ENCODE assay signal across 26 mouse cellular contexts in genomic region chr7:55857729-55858128, GRCm38 (mm10). TPM values are rescaled to one million over a fixed set of nuclear protein-coding genes. Genes with fewer than 3 reads are reported as not detected.
DNase-seq lines count a peak whose midpoint lies in the region; ATAC-seq and TF ChIP-seq lines count a peak whose summit lies in the region.
"Had no signal": no experiment of that assay in that cellular context is flagged by ENCODE, and none has a peak within 500 bp of the region (broad histone marks: within the 10 kb centered on the region; RNA-seq: fewer than 3 reads in every experiment).

No protein-coding gene starts in this region.

- no peak for TF ChIP-seq CTCF in MEL (IDR thresholded peaks at IDR 0.05 in 2 of 3, conservative IDR thresholded peaks at IDR 0.05 in 1 of 3; ENCODE audit: control insufficient read depth in 1 of 3, insufficient read depth in 1 of 3, low read depth in 2 of 3, low read length in 3 of 3, poor library complexity in 1 of 3, severe bottlenecking in 1 of 3)

- DNase-seq in MEL (ENCODE audit: low read depth, low spot score) = peak; percentile 32
- no peak for DNase-seq in right cerebral cortex, postnatal 10 days (ENCODE audit: low spot score in 2 of 2)
- no peak for DNase-seq in spleen, postnatal 10 days (ENCODE audit: low spot score in 2 of 2)
- DNase-seq in ovary, postnatal 14 days (ENCODE audit: low spot score) = no peak
- DNase-seq: cerebellum, adult 8-10 months; cerebellum, postnatal 25 days; embryo, embryonic 11 days; heart, postnatal 36 days; kidney, adult 2 months; kidney, postnatal 4 days; lung, embryonic 14.5 days; thymus, postnatal 14 days had no signal

- H3K4me1 ChIP-seq in MEL (ENCODE audit: control insufficient read depth in 1 of 2, insufficient read depth in 2 of 2, low read length in 2 of 2) = peaks cover 0 to 17% of the 10 kb centered on the region in 2 experiments; a peak in 3 of 4 replicates
- H3K4me1 ChIP-seq: hindbrain, embryonic 12.5 days; midbrain, embryonic 13.5 days had no signal

- peaks cover 3% of the 10 kb centered on the region for H3K79me2 ChIP-seq in MEL (ENCODE audit: control insufficient read depth, insufficient read depth, low read length, poor library complexity)

- H3K4me3 ChIP-seq in MEL (ENCODE audit: control insufficient read depth in 1 of 2, insufficient read depth in 1 of 2, low read depth in 2 of 2, low read length in 2 of 2) = 0 out of 4 replicates have a peak overlapping the region, but pooled peaks of 1 of the 2 experiments have one; percentile 20
- H3K4me3 ChIP-seq: embryonic facial prominence, embryonic 12.5 days; heart, embryonic 10.5 days; heart, embryonic 15.5 days; hindbrain, embryonic 12.5 days; intestine, embryonic 15.5 days; limb, embryonic 12.5 days; liver, embryonic 15.5 days; midbrain, embryonic 13.5 days; stomach, embryonic 15.5 days had no signal

- H3K9me3 ChIP-seq in MEL (replicated peaks; ENCODE audit: insufficient read depth, low read length) = no peaks in the 10 kb centered on the region
- H3K9me3 ChIP-seq: embryonic facial prominence, embryonic 12.5 days; heart, embryonic 10.5 days; heart, embryonic 15.5 days; hindbrain, embryonic 12.5 days; intestine, embryonic 15.5 days; limb, embryonic 12.5 days; liver, embryonic 15.5 days; midbrain, embryonic 13.5 days; stomach, embryonic 15.5 days had no signal

- TF ChIP-seq EP300 in MEL (IDR thresholded peaks at IDR 0.05; ENCODE audit: low read depth in 1 of 2, low read length in 2 of 2) = no peak

- no peaks in the 10 kb centered on the region for H3K27me3 ChIP-seq in MEL (ENCODE audit: control insufficient read depth in 1 of 2, insufficient read depth in 2 of 2, low read length in 2 of 2)
- H3K27me3 ChIP-seq: embryonic facial prominence, embryonic 12.5 days; heart, embryonic 15.5 days; hindbrain, embryonic 12.5 days; intestine, embryonic 15.5 days; limb, embryonic 12.5 days; liver, embryonic 15.5 days; midbrain, embryonic 13.5 days; stomach, embryonic 15.5 days had no signal

- peaks cover 0 to 16% of the 10 kb centered on the region in 2 experiments; a peak in 2 of 4 replicates for H3K36me3 ChIP-seq in MEL (ENCODE audit: control insufficient read depth in 1 of 2, insufficient read depth in 2 of 2, low read length in 2 of 2)
- H3K36me3 ChIP-seq: embryonic facial prominence, embryonic 12.5 days; heart, embryonic 15.5 days; hindbrain, embryonic 12.5 days; intestine, embryonic 15.5 days; limb, embryonic 12.5 days; liver, embryonic 15.5 days; stomach, embryonic 15.5 days had no signal

- no peak for TF ChIP-seq RAD21 in MEL (IDR thresholded peaks at IDR 0.05; ENCODE audit: low read depth, low read length)

- H3K27ac ChIP-seq in MEL (ENCODE audit: control insufficient read depth, low read depth, low read length) = peak overlapping the region; percentile 16; the same call in 1 of the 2 replicates
- H3K27ac ChIP-seq: embryonic facial prominence, embryonic 12.5 days; heart, embryonic 10.5 days; heart, embryonic 15.5 days; hindbrain, embryonic 12.5 days; hindbrain, postnatal 0 days; intestine, embryonic 15.5 days; limb, embryonic 12.5 days; liver, embryonic 15.5 days; midbrain, embryonic 13.5 days; stomach, embryonic 15.5 days had no signal

- H3K9ac ChIP-seq in MEL (ENCODE audit: control insufficient read depth, low read depth, low read length, poor library complexity, severe bottlenecking) = no peak overlapping the region
- H3K9ac ChIP-seq: embryonic facial prominence, embryonic 12.5 days; heart, embryonic 15.5 days; hindbrain, embryonic 12.5 days; intestine, embryonic 15.5 days; limb, embryonic 12.5 days; liver, embryonic 15.5 days; lung, embryonic 14.5 days; midbrain, embryonic 13.5 days; stomach, embryonic 15.5 days had no signal

- TF ChIP-seq POLR2A in MEL (IDR thresholded peaks at IDR 0.05; ENCODE audit: control insufficient read depth in 1 of 2, insufficient read depth in 1 of 2, low read depth in 1 of 2, low read length in 2 of 2, poor library complexity in 1 of 2) = no peak

- peak; percentile 30 for ATAC-seq in CD4-positive, CD25-positive, alpha-beta regulatory T cell, adult 4 months
- peak; percentile 53 for ATAC-seq in granulocyte monocyte progenitor cell, adult 5-6 weeks (replicated peaks; ENCODE audit: poor library complexity, severe bottlenecking)
- peak; percentile 24; the same call in 1 of the 2 replicates for ATAC-seq in neutrophil, adult 5-6 weeks (ENCODE audit: extremely low read depth, insufficient number of reproducible peaks, low FRiP score, poor library complexity, severe bottlenecking)
- ATAC-seq: forebrain, embryonic 14.5 days; hindbrain, postnatal 0 days; intestine, embryonic 15.5 days; midbrain, embryonic 13.5 days had no signal

TF ChIP-seq in MEL, 35 proteins besides CTCF, POLR2A, EP300 and RAD21:
- TF ChIP-seq USF1 (IDR thresholded peaks at IDR 0.05; ENCODE audit: low read depth, low read length) (no peak), HCFC1 (IDR thresholded peaks at IDR 0.05; ENCODE audit: low read depth, low read length) (no peak), CHD2 (IDR thresholded peaks at IDR 0.05; ENCODE audit: low read length) (no peak), POLR2AphosphoS2 (IDR thresholded peaks at IDR 0.05; ENCODE audit: low read length) (no peak), SMC3 (IDR thresholded peaks at IDR 0.05; ENCODE audit: low read depth, low read length) (no peak), MAZ (IDR thresholded peaks at IDR 0.05; ENCODE audit: low read depth, low read length) (no peak), GATA1 (IDR thresholded peaks at IDR 0.05; ENCODE audit: low read depth, low read length) (no peak), TAL1 (IDR thresholded peaks at IDR 0.05; ENCODE audit: low read length) (no peak), MEF2A (IDR thresholded peaks at IDR 0.05; ENCODE audit: extremely low read depth, insufficient replicate concordance, low read depth, low read length, poor library complexity, severe bottlenecking) (no peak), ETS1 (IDR thresholded peaks at IDR 0.05; ENCODE audit: low read depth, low read length) (no peak)

RNA-seq across cellular contexts. Expression of gene Cyfip1, which starts 16.2 kb away (rescaled TPM):
- polyA plus RNA-seq in CD4-positive, CD25-positive, alpha-beta regulatory T cell, adult 4 months (2017; shearing (Covaris generic)) = 100 to 1,000 TPM in 1 of 2 experiments, 10 to 100 TPM in 1; 69.2 to 104 TPM
- 18.3 and 20.6 TPM in 2 replicates for total RNA-seq in MEL (2012; rRNA removed)
- polyA plus RNA-seq in MEL (2012; ENCODE audit: insufficient read depth in 1 of 2, insufficient read length in 2 of 2, low read depth in 1 of 2, low replicate concordance in 2 of 2, missing spikeins in 1 of 2) = 100 to 1,000 TPM in 1 of 2 experiments, 10 to 100 TPM in 1; 27.6 to 124 TPM
- 43.8 and 48.2 TPM in 2 replicates for total RNA-seq in granulocyte monocyte progenitor cell, adult 5-6 weeks (2014; fragmentation: Nextera tagmentation)
- total RNA-seq in granulocyte monocyte progenitor cell, adult 5-6 weeks (2017) = 56.7 and 81.1 TPM in 2 replicates
- total RNA-seq in neutrophil, adult 5-6 weeks (2017) = 27.6 and 43.7 TPM in 2 replicates
